Mouse (Mus musculus) testis, postnatal 10 days (tissue): ENCODE data around the gene Inf2.

Source experiments
- DNase-seq: peaks from one replicate; pipeline ENCODE4 v3.0.0; 2021; ENCODE audit warnings: low spot score

The Inf2 gene

DNA sequence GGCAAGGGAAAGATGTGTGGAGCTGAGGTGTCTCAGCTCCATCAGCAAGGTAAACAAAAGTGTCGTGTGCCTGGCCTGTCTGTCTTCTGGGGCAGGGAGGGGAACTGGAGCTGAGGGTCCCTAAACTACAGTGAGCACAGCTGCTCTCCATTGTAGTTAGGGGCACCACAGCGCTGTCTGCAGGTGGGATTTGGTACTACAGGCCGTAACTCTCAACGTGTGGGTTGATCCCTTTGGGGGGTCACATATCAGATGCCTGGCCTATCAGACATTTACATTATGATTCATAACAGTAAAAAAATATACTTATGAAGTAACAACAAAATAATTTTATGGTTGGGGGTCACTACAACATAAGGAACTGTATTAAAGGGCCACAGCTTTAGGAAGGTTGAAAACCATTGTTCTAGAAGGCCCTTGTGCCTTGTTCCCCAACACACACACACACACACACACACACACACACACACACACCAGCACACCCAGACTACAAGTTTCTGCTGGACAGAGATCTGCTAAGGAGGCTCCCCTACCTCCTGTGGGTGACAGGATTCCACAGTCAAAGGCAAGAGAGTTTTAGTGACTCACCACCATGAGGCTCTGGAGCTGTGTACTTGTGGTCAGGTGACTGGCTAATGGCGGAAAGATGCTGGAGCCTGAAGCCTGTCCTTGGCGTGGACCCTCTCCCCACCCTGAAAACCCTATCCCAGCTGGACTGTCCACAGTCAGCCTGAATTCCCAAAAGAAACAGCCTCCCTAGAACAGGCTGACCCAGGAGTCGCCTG lies 38.7 kb downstream of the Inf2 start:
- no peak for DNase-seq

DNA sequence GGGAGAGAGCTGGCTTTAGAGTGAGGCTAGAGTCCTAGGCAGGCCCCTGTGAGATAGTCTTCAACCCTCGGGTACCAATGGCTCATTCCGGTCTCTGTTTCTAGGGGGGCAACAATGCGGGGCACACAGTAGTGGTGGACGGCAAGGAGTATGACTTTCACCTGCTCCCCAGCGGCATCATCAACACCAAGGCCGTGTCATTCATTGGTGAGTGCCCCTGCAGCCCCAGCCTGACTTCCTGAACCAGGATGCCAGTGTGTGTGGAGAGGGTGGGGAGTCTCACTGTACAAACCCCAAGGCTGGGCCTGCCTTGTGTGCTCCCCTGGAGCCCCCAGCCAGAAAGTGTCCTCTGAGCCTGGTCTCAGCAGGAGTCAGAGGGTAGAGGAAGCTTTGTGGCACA lies 39.6 kb downstream of the Inf2 start:
- no peak for DNase-seq

- DNase-seq = peak; percentile 68
Measured at GRCm38 (mm10) chr12:112628928-112629721, 40.5 kb downstream of the Inf2 start.

DNA sequence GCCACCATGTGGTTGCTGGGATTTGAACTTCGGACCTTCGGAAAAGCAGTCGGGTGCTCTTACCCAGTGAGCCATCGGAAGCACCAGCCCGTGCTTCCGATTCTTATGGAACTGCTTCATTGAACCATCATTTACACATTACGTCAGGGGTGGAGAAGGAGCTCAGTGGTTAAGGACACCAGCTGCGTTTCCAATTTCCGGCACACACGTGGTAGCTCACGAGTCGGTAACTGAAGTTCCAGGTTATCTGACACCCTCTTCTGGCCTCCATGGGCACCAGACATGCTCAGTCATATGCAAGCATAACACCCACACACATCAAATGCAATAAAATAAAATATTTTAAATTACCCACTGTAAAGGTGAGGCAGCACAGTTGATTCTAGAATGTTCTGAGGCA lies 41.4 kb downstream of the Inf2 start:
- no peak for DNase-seq

DNA sequence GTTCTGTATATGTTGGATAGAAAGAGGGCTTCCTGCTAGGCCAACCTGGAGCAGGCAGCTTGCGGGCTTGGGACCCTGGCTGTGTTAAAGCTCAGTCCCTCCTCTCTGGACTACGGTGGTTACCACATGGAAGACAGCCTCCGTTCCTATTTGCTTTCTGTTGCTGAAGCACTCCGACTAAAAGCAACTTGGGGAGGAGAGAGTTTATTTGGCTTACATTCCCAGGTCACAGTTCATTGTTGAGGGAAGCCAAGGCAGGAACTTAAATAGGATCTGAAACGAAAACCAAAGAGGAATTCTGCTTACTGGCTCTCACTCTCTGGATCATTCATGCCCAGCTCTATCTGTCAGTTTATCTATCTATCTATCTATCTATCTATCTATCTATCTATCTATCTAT lies 42.2 kb downstream of the Inf2 start:
- no peak for DNase-seq

DNA sequence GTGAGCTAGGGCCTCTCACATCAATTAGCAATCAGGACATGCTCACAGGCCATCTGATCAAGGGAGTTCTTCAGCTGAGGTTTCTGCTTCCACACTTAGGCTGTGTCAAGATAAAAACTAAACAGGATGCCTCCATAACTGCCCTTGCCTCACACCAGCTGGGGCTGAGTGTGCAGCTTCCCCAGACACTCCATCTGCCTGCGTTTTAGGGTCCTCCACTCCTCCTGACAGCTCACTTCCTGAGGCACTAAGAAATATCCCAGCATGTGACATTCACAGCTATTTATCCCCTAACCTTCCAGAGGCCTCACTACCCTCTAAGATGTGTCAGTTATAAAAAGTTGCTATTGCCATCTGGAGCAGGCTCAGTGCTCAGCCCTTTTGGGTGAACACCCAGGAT lies 42.9 kb downstream of the Inf2 start:
- no peak for DNase-seq

- no peak for DNase-seq
Measured at GRCm38 (mm10) chr12:112632084-112632777, 43.6 kb downstream of the Inf2 start.

- no peak for DNase-seq
Measured at GRCm38 (mm10) chr12:112632907-112633306, 44.3 kb downstream of the Inf2 start.

- no peak for DNase-seq
Measured at GRCm38 (mm10) chr12:112633686-112634085, 45.1 kb downstream of the Inf2 start.

GRCm38 (mm10) chr12:112639526-112639925 lies 50.9 kb downstream of the Inf2 start:
- DNase-seq = no peak

DNA sequence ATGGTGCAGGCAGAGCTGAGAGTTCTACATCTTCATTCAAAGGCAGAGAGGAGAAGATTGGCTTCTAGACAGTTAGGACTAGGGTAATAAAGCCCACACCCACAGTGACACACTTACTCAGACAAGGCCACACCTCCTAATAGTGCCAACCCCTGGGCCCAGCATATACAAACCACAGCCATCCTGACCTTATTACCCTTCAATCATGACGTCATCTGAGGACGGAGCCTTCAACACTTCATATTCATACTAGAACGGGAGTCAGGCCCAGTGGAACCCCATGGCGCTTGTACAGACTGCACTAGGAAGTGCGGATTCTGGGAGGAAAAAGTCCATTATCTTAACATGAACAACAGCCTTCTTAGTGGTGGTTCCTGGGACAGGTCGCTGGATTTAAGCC lies 54.5 kb downstream of the Inf2 start:
- no peak for DNase-seq

DNA sequence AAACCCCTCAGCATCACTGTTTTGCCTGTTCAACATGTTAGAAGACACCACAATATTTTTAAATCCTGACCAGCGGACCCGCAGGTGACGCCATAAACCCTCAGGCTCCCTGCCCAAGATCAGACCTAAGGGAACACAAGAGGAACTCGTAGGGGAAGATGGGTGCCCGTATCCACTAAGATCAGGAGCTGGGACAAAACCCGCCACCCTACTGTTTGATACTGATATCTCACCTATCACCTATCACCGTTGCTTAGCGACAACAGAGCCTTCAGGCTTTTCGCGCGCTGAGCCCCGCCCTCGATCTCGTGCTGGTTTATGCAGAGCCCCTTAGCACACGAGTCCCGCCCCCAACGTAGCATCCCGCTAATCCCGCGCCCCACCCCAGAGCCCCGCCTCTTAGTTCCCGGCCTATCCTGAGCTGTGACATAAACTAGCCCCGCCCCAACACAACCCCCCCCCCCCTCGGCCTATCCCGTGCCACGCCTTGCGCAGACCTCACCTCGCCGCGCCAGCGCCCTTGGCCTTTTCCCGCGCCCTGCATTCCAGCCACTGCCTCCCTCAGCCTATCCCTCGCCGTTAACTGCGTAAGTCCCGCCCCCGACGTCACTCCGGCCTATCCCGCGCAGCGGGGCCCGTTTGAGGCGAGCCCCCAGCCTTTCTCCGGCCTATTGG lies 55.7 kb downstream of the Inf2 start, which contains the start of gene Siva1:
Gene Siva1 (plus strand): TSS at position 500 of the 675 bp plus-strand sequence.
- peak; percentile 99 for DNase-seq

DNA sequence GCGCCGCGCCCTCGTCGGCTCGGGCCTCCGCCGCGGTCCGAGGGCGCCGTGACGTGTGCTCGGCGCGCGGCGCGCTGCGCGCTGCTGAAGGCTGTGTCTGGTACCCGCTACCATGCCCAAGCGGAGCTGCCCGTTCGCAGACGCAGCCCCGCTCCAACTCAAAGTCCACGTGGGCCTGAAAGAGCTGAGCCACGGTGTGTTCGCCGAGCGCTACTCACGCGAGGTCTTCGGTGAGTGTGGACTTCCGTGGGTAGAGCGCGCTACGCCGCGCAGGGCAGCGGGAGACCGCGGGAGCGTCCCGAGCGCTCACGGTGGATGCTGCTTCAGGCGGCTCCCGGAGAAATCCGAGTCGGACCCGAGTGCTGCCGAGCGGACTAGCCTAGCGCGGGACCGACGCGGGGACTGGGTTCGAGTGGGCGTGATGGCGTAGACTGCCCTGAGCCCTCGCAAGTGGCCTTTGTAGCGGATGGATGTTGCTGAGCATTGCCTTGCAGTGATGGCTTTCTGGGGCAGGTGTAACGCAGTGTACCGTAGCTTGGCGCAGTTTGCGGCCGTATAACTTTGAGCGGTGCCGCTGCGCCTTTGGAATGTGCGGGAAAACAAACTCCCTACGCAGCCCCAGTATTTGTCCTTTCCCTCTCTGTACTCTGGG lies 56.4 kb downstream of the Inf2 start:
- DNase-seq = peak; percentile 76

DNA sequence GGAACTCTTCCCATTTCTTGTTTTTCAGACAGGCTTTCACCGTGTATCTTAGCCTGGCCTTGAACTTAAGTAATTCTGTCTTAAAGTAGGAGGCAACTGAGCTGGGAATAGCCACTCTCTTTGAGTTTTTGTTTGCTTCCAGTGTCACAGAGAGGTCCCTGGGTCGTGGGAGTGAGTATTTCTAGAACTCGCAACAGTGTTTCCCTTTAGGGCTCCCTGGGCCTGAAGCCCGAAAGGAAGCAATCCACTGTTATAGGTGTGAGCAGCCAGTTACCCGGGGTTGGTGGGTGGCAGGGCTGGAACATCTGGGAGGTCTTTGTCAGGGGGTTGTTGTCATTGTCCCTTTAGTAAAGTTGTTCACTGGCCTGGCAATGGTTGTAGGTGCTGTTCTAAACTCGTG lies 57.6 kb downstream of the Inf2 start:
- DNase-seq = peak; percentile 60

GRCm38 (mm10) chr12:112648081-112648480 lies 59.5 kb downstream of the Inf2 start:
- DNase-seq = no peak

DNA sequence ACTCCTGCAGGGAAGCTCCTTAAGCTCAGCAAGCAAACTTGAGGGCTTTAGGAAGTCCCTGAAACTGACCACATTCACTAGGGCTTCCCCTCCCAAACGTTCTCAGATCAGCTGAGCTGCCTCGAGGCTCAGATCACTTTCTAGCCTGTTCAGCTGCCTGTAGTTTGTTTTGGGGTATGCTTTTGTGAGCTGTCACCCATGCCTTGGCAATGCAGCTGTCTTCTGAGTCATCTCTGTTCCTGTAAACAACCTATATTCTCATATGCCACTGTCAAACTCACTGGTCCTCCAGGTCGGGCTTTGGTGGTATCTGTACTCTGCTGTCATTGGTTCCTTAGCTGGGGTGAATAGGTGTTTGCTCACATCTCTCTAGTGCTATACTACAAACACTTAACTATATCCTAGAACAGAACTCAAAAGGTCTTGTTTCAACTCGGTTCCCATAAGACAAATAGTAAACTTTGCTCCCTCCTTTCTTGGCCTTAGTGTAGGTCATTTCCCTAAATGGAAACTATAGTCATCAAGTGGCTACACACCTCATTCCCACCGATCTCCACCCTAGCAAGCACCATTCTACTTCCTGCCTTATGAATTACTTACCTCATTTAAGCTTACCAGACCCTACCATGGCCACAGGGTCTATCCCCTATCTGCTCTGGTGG lies 63.3 kb downstream of the Inf2 start:
- DNase-seq = no peak

DNA sequence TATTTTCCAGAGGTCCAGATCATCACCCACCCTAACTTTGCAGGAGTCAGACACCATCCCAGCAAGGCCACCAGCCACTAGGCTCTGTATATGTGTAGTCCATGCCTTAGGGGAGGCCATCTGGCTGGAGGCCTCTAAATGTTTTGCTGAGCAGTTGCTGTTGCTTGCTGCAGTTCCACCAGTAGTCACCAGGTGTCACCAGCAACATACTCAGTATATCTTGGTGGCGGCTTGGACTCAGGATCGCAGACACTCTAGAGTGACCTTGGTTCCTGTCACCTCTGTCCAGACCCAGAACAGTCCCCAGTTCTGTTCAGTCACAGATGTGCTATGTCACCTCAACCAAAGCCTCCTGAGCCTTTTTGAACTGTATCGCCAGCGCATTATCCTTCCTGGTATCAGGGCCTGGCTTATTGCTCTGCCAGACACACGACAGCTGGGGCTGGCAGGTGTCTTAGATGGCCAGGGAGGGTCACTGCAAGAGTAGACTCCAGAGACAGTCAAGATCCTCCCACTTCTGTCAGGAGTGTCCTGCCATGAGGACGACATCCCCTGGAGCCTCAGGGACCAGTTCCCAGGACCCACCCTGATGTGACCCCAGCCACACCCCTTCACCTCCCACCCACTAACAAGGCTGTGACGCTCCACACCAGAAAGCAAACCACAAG lies 64.7 kb downstream of the Inf2 start:
- DNase-seq = peak; percentile 91

GRCm38 (mm10) chr12:112654076-112654475 lies 65.5 kb downstream of the Inf2 start:
- no peak for DNase-seq

DNA sequence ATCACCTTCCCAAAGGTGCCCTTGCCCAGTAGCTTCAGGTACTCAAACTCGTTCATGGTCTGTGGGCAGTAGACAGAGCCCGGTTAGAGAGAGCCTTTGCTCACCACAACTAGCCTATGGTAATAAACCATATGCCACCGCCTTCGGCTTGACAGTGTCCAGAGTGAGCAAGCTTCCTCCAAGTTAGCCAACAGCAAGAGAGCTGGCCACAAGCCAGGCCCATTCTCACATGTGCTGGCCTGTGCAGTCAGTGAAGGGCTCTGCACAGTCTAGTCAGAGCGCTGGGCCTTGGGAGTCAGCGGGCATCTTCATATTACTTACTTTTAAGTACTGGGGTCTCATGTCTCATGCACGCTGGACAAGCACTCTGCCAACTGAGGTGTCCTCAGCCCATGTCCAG lies 70.0 kb downstream of the Inf2 start:
- DNase-seq = no peak

DNA sequence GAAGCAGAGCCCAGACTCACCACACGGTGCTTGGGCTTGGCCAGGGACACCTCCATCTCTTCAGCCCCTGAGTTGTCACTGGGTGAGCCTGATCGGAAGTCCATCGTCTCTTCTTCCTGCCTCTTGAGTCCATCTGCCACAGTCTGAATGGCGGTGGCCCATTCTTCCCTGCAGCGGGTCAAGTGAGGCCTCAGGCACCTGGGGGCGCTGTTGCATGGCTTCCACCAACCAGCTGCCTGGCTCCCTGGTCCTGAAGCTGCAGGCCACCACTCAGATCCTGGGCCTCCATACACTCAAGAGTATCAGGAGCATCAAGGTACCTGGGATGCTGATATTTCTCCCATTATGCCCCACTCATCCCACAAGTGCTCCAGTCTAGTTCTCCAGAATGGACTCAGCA lies 70.5 kb downstream of the Inf2 start:
- peak; percentile 92 for DNase-seq
